Mouse (Mus musculus): Measurements from ENCODE around the gene Fth1.

The Fth1 gene

GRCm38 (mm10) chr19:9964205-9964916 lies 16.0 kb upstream of the Fth1 start:
- DNase-seq (ENCODE audit: low spot score): no peak

DNA sequence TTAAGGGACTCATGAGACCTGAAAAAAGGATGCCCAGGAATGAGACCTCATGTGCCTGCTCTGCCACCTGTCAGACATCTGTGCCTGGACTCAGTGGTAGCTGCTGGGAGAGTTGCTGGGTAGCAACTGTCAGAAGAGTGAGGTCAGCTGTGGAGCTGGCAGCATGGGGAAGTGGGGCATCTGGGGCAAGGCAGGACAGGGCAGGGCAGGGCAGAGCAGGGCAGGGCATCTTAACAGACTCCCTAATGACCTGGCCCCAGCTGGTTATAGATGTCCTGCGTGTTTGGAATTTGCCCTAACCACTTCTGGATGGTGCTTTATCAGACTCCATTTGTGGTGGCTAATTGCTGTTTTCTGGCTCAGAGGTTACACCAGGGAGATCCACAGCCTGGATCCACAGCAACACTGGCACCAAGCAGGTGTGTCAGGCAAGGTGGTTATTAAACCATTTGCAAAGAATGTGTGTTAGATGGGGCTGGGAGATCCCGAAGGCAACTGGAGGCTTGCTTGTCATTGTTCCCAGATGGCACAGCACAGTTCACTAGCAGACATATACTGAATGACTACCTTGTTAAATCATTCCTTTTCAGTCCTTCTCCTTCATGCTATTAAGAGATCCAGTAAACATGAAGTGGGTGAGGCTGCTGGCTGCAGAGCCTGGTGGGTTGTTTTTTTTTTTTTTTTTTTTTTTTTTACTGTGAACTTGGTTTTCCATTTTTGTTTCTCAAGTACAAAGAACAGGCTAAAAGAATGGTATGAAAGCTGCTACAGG lies 14.1 kb upstream of the Fth1 start:
- no peak for DNase-seq (ENCODE audit: low spot score)

DNA sequence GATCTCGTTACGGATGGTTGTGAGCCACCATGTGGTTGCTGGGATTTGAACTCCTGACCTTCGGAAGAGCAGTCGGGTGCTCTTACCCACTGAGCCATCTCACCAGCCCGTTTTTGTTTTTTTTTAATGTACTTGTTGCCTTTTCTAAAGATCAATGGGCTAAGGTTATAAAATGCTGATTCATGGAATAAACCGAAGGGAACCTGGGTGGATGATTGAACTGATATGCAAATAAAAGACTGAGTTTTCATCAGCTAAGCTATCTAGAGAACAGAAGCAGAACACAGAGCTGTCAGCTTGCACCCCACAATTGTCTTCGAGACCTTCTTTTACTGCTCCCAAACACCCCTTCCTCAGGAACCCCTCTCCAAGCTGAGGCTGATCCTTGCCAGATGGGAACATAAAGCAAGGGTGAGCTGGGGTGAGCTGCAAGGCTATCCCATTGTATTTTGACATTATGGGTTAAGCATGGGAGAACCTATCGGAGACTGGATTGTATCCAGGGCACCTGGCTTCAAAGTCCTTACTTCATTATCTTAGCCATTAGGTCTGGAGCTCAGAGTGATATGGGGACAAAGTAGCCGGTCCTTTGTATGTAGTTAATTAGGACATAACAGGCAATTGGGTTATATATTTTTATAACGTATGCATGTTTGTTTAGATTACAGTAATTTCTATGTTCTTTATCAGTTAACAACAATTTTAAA lies 12.2 kb upstream of the Fth1 start:
- DNase-seq (ENCODE audit: low spot score): no peak

DNA sequence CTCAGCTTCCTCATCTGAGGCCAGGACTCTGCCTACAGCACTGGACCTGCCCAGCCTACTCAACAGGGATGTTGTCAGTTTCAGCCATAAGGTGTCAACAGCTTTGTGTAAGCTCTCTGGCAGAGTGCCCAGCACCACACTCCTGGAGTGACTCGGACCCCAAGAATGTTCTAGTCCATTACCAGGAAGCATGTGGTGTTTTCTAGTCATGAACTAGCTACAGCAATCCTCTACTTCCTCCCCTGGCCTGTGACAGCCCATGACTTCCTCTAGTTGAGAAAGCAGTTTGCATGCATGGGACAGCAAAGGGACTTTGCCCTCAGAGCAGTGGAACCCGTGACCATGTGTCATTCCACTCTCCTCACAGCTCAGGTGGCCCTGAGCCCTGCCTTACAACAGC lies 5.5 kb upstream of the Fth1 start:
- DNase-seq (ENCODE audit: low spot score): peak; percentile 42

DNA sequence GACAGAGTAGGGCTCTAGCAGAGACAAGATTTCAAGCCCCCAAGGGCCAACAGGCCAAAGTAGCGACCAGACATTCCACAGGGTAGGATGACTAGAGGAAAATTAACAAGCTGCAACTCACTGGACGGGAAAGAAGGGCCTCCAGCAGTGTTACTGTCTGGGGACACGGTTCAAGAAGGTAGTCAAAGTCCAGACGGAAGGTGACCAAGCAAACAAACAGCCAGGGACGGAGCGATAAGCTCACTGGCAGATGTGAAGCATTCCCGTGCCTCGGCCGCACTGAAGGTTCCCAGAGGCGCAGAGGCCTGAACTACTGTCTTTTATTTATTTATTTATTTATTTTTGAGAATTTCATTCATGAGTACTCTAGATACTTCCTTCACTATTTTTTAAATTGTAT lies 3.3 kb upstream of the Fth1 start:
- DNase-seq (ENCODE audit: low spot score): no peak

DNA sequence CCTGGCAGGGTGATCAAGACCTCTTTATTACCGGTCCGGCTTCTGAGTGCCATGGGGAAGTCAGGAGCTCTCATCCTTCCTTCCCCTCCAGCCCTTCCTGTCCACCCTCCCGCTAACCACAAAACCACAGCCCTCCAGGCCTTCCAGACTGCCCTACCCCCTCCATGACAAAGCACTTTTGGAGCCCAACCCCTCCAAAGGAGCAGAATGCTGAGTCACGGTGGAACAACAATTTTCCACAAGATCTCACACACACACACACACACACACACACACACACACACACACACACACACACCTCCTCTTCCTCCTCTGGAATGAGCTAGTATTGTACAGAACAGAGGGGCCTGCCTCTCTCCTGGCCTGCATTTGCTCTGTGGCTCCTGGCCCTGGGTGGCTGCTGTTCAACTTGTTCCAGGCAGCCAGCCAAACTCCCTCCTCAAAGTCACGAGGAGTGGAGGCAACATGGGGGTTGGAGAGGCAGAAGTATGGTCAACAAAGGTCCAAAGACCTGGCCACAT lies 1.9 kb upstream of the Fth1 start:
- peak; percentile 82 for DNase-seq (ENCODE audit: low spot score)

DNA sequence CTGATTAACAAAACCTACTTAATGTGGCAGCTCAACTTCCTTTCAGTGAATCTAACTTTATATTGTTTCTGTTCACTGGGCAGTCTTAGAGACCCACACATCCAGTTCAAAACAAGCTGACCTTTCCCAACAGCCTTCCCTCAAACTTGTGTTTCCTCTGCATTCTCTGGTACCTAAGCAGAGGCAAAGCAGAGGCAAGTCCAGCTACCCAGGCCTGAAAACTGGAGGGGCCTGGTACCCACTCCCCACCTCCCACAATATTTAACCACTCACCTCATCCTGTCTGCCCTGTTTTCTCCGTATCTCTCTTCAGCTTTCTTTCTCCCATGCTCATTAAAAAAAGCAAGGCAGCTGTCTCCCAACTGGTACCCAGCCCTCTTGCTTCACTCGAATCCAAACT lies 1.2 kb upstream of the Fth1 start:
- DNase-seq (ENCODE audit: low spot score): no peak

DNA sequence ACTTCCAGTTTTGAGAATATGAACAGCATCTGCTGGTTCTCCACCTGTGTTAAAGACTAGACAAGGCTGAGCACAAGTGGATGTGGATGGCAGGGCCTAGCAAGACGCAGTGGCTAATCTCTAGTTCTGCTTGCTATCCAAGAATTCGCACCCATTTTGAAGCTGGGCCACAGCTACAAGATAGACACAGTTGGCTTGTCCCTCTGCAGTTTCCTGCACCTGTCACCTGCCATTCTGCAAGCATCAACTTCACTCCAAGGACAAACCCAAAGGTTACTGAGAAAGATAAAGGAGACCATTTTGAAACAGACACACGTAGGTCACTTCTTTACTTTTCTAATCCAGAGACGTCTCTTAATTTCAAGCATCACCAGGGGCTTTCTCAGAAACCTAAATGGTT lies 1.2 kb downstream of the Fth1 start:
- DNase-seq (ENCODE audit: low spot score): no peak

- DNase-seq (ENCODE audit: low spot score): peak; percentile 96
Measured at GRCm38 (mm10) chr19:9982151-9982851, 1.9 kb downstream of the Fth1 start.

GRCm38 (mm10) chr19:9982852-9983542 lies 2.6 kb downstream of the Fth1 start:
- peak; percentile 81 for DNase-seq (ENCODE audit: low spot score)

DNA sequence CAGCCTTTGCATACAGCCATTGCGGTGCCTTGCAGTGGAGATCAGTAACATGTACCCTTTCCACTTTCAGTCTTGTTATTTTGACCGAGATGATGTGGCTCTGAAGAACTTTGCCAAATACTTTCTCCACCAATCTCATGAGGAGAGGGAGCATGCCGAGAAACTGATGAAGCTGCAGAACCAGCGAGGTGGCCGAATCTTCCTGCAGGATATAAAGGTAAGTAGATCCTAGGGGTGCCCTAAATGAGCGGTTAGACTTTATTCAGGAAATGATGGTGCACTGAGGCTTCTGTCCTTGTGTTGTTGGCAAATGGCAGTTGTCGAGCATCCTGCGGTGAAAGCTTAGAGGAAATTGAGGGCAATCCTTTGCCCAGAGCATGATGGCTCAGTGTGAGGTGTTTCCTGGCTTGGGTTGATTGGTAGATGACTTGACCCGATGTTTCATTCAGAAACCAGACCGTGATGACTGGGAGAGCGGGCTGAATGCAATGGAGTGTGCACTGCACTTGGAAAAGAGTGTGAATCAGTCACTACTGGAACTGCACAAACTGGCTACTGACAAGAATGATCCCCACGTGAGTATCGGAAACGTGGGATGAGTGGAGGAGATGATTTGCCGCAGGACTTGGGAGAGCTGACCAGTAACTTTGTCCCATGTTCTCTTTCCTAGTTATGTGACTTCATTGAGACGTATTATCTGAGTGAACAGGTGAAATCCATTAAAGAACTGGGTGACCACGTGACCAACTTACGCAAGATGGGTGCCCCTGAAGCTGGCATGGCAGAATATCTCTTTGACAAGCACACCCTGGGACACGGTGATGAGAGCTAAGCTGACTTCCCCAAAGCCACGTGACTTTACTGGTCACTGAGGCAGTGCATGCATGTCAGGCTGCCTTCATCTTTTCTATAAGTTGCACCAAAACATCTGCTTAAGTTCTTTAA lies 4.0 kb downstream of the Fth1 start:
- DNase-seq (ENCODE audit: low spot score): no peak

DNA sequence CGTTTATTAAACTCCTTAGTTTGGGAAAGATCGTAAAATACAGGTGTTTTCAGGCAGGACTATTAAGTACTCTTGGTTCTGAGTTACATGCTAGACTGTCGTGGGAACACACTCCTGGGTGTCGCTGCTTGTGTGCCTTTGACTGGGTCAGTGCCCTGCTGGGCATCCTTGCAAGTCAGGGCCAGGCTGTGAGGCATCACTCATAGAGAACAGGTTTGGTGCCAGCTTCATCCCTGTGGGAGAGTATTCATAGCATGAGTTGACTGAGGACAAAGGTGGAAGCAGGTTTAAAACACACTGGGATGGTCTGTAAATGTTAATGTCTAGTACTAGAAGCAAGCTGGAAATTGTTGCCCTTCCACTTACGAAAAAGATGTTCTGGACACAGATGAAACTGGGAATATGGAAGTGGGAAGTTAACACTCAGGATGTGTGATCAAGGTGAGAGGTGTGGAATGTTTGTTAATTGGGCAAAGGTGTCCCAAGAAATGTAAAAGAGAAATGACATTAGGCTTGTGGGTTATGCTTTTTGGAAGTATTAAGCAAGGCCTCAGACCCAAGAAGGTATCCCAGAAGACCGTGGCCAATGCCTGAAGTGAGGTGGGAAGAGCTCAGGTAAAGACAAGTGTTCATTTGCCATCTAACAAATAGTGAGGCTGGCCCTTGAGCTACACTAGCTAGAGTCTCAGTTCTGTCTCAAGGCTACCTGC lies 4.9 kb downstream of the Fth1 start:
- DNase-seq (ENCODE audit: low spot score): no peak

DNA sequence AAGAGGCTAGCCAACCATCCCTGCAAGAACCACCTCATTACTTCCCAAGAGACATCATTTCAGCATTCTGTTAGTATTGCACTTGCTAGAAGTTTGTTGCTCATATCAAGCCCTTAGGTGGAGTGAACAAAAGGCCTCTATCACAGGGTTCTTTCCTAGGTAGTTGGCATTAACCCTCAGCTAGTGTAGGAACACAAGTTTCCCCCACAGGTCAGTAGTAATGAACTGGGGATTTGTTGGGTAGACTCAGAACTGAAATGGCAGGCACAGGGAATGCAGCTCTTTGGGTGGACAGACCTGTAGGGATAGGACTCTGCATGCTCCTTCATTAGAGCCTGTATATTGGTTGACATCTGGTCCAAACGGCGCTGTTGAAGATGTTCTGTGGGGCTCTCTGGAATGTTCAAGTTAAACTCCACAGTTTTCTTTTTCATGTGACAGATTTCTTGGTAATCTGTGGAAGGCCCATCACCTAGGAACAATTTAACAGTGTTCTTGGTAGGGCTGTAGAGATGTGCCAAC lies 5.6 kb downstream of the Fth1 start:
- DNase-seq (ENCODE audit: low spot score): no peak

GRCm38 (mm10) chr19:9987192-9987591 lies 6.8 kb downstream of the Fth1 start:
- DNase-seq (ENCODE audit: low spot score): no peak

DNA sequence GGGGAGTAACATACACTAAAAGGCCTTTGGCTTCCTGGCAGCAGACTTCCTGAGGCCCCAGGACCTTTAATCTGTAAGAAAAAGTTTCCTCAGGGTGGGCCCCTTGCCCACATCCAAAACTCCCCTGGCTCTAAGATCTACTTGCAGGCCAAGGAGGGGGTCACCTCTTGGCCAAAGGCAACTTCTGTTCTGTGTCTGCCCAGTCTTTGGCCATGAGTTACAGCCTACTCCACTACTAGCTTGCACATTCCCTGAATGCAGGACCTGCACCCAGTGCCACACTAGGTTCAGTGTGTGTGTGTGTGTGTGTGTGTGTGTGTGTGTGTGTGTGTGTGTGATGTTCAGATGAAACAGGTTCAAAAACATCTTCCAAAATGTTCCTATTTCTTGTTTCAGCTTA lies 7.2 kb downstream of the Fth1 start:
- DNase-seq (ENCODE audit: low spot score): no peak

- DNase-seq (ENCODE audit: low spot score): no peak
Measured at GRCm38 (mm10) chr19:9989171-9989883, 8.9 kb downstream of the Fth1 start.

- DNase-seq (ENCODE audit: low spot score): no peak
Measured at GRCm38 (mm10) chr19:9989884-9990256, 9.5 kb downstream of the Fth1 start.

DNA sequence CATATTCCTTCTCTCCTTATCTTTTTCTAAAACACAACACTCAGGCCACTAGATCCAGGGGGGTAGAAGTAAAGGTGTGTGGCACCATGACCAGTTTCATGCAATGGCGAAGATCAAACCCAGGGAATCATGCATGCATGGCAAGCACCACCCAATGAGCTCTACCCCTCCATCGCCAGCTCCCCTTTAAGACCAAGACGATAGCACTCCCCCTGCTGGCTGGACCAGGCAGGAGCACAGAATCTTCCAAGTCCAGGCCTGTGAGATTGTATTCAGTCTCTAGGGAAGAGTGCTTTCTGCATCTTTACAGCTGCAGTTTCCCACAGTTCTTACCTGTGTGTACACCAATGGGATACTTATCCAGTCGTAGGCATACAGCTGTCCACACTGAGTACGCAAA lies 10.9 kb downstream of the Fth1 start:
- DNase-seq (ENCODE audit: low spot score): peak; percentile 81

Measured in urinary bladder, postnatal 14 days (tissue).